Mouse (Mus musculus) yolk sac, embryonic 10.5 days (tissue): ENCODE measurements around the gene Bbs4.
"Not testable (repeated sequence)": the region's sequence is repeated elsewhere in the genome, so short reads cannot be mapped to it uniquely, and the experiment has no call there.

Experiments used
- DNase-seq: peaks from one replicate; pipeline ENCODE4 v3.0.0-alpha.2; 2017; ENCODE audit warnings: low spot score

The Bbs4 gene

DNA sequence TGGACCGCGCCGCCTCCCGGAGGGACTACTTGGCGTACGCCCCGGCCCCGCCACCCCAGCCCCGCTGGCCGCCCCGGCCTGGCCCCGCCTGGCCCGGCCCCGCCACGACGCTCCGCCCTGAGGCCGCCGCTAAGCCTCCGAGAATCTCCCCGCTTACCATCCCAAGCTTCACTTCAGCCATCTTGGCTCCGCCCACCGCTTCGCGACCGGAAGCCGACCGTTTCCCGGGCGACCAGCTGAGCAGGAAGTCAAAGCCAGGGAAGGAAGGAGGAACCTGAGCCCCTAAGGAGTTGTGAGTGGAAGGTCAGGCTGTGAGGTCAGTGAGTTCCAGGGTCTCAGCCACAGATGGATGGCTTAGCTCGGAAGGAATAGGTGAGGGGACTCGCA lies at the start of gene Bbs4:
Gene Bbs4 (minus strand): TSS at position 256 of the 387 bp plus-strand sequence.
- DNase-seq: peak; percentile 94

DNA sequence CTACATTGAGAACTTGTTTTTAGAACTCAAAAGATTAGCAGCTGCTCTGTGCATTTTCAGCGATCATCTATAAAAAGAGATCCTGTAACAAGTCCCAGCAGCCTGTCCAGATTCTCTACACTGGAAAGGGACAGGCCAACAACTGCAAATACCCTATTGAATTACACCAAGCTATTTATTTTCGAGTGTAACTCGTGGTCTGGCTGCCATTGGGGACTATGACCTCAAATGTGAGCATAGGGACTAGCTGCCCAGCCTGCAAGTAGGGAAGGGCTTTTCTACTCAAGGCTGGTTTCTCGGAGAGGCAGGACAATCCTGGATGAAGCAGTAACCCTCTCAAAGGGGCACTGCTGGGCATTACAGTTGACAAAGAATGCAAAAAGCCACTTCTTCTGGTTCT lies 35.8 kb upstream of the Bbs4 start:
- peak; percentile 5 for DNase-seq

DNA sequence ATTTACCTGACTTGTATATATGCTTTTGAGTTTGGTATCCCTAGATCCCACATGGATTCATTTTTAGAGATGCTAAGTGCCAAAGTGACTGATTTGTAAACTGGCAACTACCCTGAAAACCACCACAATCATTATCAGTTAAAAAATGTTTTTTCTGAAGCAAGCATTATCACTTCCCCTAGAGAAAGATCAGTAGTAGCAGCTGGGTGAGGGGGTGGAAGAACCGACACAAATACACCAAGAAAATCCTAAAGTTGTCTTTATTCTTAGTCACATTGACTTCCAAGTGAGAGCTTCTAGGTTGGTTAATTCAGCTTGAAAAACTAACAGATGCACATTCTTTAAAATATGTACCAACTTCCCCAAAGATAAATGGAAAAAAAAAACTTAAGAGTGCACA lies 35.0 kb upstream of the Bbs4 start:
- no peak for DNase-seq

DNA sequence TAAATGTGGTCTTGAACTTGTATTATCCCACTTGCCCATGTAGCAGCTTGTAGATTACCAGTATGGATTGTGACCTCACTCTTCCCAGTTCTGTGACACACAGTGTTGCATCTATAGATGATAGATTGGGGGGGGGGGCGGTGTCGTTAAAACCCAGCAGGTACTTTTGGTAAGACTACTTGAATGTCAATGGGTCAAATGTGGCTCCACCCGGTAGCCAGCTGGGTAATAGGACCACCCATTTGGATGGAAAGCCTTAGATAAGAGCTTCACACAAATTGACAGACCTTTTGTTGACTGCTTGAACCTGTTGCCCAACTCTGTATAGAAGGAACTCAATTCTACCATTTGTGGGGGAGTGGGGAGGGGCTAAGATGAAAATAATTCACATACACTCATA lies 34.2 kb upstream of the Bbs4 start:
- DNase-seq: no peak

DNA sequence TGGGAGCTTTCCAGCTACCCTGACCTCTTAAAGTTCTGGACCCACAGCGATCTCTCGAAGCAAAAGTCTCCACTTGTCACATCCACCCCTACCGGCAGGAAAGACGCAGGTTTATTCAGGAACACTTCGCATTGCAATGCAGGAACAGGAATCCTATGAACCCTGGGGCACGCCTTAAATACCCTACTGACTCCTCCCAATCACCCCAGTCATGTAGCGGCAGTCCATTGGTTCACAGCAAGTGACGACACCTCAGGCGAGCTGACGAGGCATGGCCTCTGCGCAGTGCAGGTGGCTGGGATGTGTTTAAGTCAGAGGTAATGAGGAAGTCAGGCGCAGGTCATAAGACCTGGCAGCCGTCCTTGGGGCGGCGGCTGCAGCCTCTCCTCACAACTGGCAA lies 22.3 kb upstream of the Bbs4 start:
- DNase-seq: no peak

DNA sequence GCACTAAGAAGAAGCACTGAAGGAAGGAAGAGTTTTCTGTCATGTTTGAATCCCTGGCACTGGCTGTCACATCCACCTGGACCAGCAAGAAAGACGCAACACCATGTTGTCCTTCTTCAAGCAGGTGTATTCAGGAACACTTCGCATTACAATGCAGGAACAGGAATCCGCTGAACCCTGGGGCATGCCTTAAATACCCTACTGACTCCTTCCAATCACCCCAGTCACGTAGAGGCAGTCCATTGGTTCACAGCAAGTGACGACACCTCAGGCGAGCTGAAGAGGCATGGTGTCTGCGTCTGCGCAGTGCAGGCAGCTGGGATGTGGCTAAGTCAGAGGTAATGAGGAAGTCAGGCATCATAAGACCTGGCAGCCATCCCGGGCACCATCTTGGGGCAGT lies 16.3 kb upstream of the Bbs4 start:
- DNase-seq: no peak

DNA sequence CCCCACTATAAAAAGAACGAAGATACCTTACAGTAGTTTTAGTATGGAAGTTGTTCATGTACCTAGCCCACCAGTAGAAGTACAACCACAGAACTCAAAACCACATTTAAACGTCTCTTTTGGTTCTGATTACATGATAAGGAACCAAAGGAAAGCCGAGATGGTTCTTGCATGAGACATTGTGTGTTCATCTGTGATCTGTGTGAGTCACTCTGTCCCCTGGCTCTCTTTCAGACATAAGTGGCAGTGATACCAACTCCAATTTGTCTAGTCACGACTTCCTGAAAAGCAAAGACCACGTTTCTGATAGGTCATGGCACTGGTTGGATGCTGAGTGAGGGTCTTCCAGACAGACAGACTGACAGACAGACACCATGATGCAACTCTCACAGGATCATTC lies 15.9 kb upstream of the Bbs4 start:
- no peak for DNase-seq

DNA sequence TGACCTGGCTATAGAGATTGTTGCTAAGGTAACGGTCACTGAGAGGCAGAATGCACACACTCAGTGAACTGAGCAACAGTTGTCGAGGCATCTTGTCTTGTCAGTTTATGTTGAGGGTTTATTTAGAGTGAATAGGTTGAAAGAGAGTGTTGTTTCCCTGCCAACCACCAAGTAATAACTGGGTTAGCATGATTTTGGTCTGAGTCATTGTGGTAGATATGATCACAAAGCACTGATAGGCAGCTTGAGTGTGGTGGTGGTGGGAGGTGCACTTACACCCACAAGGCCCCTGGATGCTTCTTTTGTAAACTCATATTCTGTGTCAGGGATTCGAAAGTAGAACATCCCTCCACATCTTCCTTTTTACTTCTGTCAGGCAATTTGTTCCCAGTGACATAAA lies 7.2 kb upstream of the Bbs4 start:
- not testable (repeated sequence) for DNase-seq

DNA sequence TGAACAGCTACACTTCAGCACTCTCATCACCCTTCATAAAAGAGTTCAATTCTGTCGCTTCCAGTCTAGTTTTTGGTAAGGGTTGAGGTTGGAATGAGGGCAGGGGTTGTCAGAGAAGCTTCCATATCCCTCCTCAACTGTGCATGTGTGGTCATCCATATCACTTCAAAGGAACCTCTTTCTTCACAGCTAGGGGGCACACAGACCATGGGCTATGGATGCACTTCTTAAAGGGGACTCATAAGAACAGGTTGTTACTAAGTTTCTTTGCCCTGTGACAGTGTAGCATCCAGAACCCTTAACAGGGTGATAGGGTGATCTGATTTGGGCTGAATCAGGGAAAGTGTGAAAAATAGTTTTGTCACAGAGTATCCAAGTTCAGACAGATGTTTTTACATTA lies 4.7 kb upstream of the Bbs4 start:
- DNase-seq: not testable (repeated sequence)

DNA sequence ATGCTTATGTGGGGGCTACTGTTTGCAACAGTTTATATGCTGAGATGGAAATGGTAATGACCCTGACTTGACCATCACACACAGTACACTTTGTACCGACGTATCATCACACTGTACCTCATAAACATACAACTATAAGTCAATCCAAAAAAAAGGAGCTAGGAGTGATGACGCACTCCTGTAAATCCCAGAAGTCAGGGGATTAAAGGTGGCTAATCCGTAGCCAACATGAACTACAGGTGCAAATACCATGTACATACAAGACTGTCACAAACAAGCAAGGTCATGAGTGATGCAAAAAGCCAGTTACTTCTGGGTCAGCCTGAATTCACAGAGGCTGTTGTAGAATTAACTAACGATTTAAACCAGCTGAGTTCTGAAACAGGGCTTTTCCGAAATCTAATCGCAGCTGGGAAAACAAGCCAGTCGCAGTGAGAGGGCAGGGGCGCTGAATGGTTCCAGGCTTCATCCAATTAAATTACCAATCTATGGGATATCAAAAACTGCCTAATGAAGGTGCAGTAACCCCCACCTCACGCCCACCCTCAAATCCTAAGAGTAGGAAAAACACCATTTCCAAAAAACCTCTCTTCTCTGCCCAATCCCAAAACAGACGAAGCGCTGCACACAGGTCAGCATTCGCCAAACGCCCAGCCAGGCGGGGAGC lies 589 bp downstream of the Bbs4 start:
- no peak for DNase-seq

DNA sequence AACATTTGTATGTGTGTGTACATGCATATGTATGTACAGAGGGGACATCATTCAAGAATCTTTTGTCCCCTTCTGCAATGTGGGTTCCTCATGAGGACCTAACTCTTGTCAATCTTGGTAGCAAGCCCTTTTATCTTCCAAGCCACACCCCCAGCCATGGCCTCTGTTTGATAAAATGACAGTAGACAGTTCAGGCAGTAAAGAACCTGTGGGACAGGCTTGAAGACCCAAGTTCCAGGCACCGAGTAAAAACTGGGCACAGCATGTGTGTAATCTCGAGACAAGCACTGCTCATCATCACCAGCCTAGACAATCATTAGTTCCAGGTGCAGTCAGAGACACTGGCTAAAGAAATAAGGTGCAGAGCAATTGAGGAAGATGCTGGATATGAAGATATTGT lies 7.1 kb downstream of the Bbs4 start:
- DNase-seq: no peak

DNA sequence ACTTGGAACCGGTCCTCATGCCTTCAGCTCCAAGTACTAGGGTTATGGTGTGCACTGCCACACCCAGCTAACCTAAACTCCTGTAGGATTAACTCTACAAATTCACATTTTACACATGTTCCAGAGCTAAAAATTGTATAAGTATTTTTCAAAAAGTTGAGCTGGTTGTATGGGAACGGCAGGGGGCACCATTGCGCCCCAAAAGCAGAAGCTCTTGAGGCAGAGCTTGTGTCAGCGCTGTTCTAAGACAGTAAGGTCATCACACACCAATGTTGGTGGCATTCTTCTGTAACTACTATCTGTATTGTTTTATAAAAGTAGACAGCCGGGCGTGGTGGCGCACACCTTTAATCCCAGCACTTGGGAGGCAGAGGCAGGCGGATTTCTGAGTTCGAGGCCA lies 13.3 kb downstream of the Bbs4 start:
- no peak for DNase-seq

DNA sequence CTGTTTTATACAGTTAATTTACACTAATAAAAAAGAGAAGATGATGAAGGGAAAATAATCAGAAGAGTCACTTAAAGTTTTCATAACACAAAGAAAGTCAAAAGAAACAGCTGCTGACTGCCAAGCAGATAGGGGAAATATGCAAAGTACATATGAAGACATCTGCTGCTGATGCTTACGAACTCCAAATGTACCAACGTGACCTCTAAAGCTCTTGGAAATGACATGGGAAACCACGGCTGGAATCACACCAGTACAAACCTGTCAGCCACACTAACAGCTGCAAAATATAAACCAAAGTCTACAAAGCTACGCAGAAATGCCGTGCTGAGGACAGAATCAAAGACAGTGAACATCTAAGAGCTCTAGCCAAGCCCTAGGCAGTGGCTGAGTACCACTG lies 14.2 kb downstream of the Bbs4 start:
- no peak for DNase-seq

DNA sequence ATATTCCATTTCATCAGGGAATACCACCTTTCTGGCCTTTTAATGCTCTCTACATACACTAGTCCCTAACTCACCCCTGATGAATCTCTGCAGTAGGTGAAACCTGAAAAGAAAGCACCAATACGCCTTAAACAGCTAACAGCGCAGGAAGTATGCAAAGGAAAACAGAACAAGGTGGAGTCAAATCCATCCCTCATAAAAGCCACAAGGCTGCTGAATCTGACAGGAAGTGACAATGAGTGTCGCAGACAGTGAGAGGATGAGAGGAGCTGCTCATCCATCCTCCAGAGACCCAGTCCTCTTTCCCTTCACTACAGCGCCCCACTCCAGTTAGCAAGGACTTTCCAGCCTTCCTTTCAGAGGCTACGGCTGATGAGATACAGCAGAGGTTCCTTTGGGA lies 14.9 kb downstream of the Bbs4 start:
- DNase-seq: no peak

DNA sequence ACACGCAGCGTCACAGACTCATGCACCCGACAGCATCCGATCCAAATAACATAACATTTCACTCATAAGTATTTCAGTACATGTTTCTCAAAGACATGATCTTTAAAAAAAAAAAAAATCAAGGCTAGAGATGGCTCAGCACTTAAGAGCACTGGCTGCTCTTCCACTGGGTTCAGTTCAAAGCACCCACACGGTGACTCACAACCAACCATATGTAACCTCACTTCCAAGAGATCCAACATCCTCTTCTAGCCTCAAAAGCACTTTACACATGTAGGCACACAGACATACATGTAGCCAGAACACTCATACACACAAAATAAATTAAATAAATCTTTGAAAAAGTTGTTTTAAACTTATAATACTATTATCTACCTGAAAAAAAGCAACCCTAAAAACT lies 15.4 kb downstream of the Bbs4 start:
- DNase-seq: no peak

DNA sequence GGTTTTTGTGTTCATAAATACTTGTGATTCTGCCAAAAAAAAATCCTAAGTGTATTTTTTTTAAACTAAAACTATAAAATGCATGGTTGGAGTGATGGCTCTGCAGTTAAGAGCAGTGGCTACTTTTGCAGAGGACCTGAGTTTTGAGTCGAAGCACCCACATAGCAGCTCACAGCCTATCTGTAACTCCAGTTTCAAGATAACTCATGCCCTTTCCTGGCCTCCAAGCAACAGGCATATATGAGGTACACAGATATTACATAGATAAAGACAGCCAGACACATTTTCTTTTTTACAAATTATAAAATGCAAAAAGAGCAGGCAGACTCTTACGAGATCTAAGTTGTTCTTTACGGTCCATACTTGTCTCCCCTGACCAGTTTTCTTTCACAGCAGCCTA lies 16.8 kb downstream of the Bbs4 start:
- DNase-seq: no peak

DNA sequence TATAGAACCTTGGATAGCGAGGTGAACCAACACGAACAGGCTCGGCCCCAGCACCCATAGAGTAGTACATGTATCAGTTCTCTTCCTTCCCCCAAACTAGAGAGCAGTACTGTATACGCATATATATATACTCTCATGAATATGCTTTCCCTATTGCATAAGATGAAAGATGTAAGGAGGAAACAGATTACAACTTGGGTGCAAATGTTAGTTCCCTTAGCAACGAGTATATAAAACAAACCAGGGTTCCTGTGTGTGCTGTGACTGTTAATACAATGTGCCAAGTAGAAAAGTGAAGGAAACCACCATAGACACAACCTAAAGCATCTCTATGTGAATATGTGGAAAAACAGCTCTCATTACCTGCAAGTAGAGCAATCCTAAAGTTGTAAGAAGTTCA lies 23.3 kb downstream of the Bbs4 start:
- no peak for DNase-seq

DNA sequence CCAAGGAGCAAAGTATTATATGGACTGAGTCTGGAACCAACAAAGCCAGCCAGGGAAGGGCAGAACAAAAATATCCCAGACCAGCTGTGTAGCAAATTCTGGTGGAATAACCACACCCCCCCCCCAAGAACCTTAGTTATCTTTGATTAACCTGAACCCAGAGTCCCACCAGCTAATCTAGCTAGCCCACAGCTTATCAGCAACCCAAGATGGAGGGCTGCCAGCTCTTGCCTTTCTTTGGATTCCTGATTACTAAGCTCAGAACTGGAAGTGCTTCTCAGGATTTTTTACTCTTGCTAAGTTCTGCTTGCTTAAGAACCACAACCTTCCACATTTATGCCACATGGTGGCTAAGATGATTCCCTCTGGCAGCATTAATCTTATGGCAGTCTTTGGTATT lies 29.0 kb downstream of the Bbs4 start:
- no peak for DNase-seq

DNA sequence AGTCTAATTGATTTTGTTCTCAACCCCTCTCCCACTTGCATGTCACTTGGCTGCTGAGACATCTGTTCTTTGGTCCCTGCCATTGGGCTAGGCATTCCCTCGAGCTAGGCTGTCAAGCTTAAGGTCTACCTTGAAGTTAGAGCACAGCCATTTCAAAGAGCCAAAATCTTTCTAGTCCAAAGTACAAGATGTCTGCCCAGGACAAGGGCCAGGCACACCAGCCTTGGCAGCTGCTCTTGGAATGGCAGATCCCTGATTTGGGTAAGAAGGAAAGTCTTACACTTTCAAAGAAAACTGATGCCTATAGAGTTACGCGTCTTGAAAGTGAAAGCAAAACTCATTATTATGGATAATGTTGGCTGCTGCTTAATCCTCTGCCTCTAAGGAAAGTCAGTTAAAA lies 37.1 kb downstream of the Bbs4 start:
- DNase-seq: no peak

DNA sequence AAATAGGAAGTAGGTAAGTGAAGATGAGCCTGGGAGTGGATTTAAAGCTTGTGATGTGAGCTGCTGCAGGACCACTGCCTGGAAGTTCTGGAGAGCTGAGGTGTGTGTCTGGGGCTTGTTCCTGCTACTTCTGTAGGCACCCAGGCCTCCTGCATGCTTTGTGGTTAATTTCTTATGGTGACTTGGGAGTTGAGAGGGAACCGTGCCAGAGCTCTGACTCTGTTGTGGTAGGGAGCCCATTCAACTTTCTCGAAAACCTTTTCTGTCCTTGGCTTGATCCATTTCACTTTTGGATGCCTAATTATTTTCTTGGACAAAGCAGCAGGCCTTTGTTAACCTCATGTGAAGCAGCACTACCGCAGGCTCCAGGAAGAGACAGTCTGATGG lies 42.0 kb downstream of the Bbs4 start:
- DNase-seq: no peak

DNA sequence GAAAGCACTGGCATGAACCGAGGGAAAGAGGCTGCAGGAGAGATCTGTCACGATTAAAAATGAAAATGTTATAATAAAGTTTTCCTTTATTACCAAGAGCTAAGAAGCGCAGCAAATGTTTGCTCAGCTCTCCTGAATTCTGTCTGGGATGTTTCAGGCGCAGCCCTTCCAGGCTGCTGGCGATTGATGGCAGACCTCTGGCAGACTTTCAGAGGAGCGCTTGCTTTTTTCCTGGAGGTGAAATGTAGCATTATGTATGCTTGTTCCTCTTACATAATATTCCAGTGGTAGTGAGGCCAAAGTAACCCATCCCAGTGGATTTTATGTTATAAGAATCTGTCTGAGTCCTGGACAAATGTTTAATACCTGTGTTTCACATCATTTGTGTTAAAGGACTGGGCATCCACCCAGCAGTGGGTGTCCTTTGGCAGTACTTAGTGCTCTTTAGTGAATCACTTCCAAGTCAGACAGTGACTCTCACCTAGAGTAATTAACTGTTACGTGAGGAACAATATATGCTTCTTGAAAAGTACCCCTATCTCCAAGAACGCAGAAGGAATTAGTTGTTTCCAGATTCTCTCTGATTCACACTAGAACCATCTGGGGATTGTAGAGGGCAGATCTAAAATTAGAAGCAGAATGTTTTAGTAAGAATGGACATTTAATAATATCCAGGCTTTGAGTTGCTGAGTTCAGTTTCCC lies 42.6 kb downstream of the Bbs4 start:
- no peak for DNase-seq

DNA sequence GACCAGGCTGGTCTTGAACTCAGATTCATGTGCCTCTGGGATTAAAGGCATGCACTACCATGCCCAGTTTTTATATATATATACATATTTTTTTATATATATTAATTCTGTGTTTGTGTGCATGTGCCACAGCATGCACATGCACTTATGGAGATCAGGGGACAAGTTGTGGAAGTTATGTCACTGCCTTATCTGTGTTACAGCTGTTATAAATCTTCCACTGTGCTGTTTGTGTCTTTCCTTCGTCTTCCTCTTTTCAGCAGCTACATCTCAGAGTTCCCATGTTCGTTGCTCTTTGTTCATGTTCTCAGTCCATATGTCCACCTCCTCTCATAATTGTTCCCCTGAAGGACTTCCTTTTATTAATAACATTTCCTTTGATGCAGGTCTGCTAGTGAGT lies 45.4 kb downstream of the Bbs4 start:
- DNase-seq: no peak

DNA sequence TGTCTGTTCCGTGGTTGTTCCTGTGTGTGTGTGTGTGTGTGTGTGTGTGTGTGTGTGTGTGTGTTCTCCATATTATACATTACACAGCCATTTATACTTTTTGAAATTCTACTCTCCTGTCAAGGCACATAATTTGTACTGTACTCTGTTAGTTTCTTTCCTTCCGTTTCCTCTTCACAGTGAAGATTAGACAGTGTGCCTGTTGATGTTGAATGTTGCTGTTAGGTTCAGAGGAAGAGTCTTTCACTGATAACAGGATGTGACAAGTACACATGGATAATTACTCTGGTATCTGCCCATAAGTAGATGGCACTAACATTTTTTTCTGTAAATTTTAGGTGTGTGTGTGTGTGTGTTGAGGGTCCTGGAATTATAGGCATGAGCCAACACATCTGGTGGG lies 56.9 kb downstream of the Bbs4 start:
- DNase-seq: no peak

DNA sequence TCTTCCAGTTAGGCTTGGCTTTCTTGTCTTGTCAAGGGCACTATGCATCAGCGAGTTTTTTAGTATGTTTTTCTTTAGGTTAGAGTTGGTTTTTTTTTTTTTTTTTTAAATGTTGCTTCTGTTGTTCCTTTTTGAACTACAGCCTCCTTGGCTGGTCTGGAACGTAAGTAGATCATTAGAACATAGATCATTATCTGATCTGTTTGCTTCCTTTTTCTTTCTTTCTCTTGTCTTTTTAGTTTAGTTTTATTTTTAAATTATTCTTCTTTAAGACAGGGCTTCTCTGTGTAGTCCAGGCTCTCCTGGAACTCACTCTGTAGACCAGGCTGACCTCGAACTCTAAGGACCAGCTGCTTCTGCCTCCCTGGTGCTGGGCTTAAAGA lies 60.8 kb downstream of the Bbs4 start:
- DNase-seq: no peak
